Mouse (Mus musculus) 3T3-L1 (cell line): ENCODE data around the gene Olfr1129.
"Not testable (repeated sequence)": the region's sequence is repeated elsewhere in the genome, so short reads cannot be mapped to it uniquely, and the experiment has no call there.

Experiments used
- DNase-seq: peaks from one replicate; pipeline ENCODE4 v3.0.0-alpha.2; 2015; ENCODE audit warnings: low read depth, low spot score

The Olfr1129 gene

DNA sequence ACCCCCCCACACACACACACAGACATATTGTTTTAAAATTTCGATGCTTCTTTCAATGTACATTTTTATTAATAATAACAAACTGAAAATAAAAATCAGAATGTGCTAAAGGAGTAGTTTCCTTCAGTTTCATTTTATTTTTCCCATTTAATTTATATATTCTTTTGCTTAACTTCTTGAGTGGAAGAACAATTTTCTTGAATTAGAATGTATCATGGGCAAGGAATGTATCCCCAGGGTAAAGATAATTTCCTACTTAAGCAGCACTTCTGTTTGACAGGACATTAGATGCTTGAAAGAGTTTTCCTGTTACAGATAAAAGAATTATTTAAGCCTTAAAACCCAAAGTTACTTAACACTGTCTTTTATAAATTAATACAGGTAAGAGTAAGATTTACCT lies at the start of gene Olfr1129:
TSS of gene Olfr1129 (plus strand) at position 301 of the 400 bp plus-strand sequence.
- DNase-seq: not testable (repeated sequence)

DNA sequence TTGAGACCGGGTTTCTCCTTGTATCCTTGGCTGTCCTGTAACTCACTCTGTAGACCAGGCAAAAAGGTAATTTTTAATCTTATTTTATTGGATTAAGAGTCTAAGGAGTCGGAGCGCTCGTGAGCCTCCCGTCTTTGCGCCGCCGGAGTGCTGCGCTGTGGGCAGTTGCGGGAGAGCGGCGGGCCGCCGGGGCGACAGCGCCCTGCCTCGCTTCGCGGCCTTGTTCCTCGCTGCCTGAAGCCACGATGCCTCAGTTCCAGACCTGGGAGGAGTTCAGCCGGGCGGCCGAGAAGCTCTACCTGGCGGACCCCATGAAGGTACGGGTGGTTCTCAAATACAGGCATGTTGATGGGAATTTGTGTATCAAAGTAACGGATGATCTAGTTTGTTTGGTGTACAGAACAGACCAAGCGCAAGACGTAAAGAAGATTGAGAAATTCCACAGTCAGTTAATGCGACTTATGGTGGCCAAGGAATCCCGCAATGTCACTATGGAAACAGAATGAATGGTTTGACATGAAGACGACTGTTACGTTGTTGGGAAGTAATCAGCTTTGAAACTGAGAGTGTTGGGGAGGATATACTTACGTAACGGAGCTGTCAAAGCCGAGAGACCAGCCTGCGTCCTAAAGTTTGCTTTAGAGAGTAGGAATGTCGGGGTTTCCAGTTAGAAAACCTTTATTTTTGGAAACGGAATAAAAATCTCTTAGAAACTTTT lies 47.6 kb upstream of the Olfr1129 start:
- DNase-seq: not testable (repeated sequence)

DNA sequence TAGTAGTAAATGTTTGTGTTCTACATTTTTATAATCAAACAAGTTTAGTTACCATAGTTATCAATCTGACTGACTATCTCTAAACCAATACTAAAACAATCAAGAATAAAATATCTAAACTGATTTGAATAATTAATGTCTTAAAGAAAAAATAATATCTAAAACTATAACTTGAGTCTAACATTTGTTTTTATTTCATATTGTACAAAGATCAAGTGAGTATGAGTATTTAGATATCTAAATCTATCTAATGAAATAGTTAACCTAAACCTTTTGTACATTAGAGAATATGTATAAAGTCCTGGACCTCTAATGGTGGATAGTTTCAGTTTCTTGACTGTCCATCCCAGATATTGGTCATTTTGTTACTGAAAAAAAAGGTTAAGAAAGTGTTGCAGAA lies 42.2 kb upstream of the Olfr1129 start, which contains the start of gene Olfr153:
TSS of gene Olfr153 (plus strand) at position 301 of the 400 bp plus-strand sequence.
- DNase-seq: no peak

DNA sequence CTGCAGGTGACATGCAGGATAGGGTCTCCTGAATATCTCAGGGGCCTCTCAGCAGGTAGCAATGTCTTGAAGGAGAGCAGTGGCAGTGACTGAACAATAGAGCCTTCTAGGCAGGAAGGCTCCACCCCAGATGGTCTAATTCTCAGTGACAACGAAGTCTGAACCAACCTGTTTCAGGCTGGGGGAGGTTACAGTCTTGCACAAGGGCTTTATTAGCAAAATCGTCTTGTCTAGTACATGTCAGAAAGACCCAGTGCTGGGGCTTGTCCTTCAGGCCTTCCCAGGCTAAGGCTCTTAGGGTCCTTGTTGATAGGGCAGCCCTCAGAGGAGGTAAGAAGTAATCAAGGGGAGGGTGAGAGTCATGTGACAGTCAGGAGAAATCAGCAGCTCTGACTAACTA lies 38.9 kb upstream of the Olfr1129 start:
- no peak for DNase-seq

DNA sequence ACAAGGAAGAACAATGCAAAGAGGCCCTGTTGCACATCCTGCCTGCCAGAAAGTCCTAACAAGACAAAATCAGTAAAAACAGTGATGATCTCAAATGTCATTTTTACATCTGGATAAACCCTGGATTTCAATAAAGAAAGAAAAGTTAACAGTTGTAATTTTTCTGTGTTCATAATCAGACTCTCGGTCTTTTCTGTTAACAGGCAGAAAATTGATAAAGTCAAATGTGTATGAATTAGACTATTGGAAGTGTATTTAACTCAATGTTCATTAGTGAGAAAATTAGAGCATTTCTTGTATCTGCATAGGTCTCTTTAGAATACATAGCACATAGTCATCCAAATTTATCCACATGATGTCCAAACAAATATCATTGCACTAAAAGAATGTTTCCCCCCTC lies 28.3 kb upstream of the Olfr1129 start, which contains the start of gene Olfr1128:
TSS of gene Olfr1128 (minus strand) at position 101 of the 400 bp plus-strand sequence.
- DNase-seq: no peak

DNA sequence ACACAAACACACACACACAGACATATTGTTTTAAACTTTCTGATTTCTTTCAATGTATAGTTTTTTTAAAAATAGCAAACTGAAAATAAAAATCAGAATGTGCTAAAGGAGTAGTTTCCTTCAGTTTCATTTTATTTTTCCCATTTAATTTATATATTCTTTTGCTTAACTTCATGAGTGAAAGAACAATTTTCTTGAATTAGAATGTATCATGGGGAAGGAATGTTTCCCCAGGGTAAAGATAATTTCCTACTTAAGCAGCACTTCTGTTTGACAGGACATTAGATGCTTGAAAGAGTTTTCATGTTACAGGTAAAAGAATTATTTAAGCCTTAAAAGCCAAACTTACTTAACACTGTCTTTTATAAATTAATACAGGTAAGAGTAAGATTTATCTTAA lies 32.2 kb downstream of the Olfr1129 start, which contains the start of gene Olfr1130:
TSS of gene Olfr1130 (plus strand) at position 301 of the 400 bp plus-strand sequence.
- DNase-seq: not testable (repeated sequence)

DNA sequence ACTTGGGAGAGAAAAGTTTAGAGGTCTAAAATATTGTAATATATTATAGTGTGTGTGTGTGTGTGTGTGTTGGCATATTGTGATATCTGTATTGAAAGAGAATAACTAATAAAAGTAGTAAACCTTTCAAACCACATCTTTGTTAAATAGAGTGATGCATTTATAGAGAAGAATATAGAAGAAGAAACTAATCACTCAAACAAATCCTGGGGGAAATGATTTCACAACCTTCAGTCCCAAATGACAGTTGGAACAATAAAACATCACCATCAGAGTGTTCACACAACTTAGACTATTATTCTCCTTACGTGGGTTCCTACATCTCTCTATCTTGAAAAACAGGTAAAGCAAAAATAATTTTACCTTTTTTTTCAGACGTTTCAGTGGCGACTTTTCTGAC lies 53.1 kb downstream of the Olfr1129 start, which contains the start of gene Olfr1131:
TSS of gene Olfr1131 (plus strand) at position 301 of the 400 bp plus-strand sequence.
- no peak for DNase-seq
